Mouse (Mus musculus) embryo, embryonic 11.5 days (tissue): ENCODE measurements around the gene Nav2.

Experiments used
- DNase-seq: peaks from one replicate; pipeline ENCODE4 v3.0.0-alpha.2; 2012; ENCODE audit warnings: low read depth, low spot score

Nav2 gene

DNA sequence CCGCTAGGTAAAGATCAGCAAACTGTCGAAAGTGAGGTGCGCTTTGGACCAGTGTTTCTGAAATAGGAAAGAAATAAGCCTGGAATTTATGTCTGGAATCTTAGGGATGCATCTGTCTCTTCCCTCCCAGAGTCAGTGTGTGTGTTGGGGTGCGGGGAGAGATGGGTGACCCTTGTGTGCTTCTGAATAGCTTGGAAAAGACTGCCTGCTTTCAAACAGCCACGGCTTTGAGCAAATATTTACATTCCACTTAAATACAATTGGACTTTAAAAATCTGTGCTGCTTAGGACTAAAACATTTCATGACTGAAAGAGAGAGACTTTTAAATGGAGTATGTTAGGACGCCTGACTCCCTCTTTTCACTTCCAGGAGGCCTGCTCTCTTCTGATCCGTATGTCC, 528.0 kb downstream of the Nav2 start:
- DNase-seq = no peak

DNA sequence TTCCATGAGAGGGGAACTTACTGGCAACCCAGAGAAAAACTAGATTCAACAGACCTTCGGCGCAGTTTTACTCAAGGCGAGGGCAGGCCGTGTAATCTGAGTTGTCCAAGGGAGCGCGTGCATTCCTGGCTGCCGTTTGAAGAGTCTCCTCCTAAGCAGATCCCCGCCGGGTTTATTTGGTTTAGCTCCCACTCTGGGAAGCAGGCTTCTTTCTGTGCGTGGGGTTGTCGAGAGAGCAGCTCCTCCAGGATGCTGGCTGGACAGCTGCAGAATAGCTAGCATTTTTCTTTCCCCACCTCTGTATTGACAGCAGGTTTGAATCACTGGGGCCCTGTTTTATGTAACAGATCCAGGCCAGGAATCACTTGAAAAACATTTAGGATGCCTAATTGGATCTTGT, 529.4 kb downstream of the Nav2 start:
- no peak for DNase-seq

DNA sequence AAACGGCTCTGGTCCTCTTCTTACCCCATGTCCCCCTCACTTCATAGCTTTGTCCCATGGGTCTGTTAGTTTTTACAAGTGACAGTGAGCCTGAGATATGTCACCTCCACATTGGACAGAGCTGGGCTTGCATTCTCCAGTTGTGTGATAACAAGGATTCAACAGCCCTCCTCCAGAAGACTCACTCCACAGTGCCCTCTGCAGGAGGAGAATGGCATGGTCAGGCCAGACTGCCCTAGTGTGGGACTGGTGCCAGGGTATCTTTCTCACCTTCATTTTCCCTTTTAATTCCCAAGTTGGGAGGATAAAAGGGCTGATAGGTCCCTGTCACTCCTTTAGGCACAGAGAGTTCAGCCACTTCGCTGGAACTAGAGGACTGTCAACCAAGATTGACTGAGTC, 530.6 kb downstream of the Nav2 start:
- DNase-seq = no peak

DNA sequence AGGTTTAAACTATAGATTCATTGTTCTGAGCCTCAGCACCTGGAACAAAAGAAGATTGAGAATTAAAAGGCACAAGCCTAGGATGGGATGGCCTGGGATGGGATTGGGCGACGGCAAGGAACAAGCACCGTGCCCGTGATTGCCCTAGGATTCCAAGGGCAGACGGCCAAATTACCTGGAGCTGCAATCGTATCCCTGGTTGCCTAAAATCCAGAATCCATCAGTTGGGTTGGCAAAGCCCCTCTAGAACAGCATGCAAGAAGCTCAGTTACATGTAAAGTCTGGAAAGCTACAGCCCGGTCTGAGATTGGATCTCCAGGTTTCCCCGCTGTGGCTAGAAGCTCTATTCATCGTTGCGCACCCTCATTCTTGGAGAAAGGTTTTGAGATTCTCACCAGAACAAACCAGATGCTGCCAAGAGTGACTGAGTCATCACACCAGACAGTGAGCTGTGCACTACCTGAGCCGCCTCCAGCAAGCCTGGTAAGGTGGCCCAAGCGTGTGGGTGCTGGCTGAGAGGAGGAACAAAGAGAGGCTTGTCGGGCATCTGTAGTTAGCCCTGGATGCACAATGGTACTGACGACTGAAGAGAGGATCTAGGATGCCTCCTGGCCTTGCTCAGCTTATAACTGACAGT, 531.9 kb downstream of the Nav2 start:
- no peak for DNase-seq

DNA sequence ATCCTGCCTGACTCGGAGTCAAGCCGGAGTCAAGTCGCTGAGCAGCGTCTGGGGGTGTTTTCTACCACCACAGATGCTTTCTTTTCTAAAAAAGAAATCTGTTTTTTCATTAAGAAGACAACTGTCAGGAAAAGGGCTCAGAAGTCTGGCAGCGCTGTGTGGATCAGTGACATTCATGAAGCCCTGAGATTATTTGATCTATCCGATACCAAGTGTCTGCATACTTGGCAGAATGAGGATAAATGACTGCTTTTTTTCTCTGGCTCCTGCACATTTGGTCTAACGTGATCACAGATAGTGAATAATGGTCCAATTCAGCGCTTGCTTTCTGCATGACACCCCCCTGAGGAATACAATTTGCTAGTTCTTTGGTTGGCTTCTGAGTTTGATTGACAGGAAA, 533.7 kb downstream of the Nav2 start:
- no peak for DNase-seq

DNA sequence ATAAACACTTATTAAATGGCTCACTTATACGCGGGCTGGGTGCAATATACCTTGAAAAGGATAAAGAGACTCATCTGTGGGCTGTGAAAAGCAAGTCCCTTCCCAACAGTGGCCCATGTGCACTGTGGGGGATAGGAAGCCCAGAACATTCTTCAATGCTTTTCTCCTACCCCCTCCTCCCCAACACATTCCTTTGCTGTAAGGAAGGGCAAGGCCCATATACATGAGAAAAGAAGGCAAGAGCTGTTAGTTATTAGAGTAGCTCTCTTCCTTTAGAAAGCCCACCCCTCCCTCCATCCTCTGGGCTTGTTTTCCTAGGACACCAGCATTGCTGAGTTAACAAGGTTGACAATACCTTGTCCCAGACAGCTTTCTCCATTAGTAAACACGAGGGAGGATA, 540.1 kb downstream of the Nav2 start:
- DNase-seq = no peak

DNA sequence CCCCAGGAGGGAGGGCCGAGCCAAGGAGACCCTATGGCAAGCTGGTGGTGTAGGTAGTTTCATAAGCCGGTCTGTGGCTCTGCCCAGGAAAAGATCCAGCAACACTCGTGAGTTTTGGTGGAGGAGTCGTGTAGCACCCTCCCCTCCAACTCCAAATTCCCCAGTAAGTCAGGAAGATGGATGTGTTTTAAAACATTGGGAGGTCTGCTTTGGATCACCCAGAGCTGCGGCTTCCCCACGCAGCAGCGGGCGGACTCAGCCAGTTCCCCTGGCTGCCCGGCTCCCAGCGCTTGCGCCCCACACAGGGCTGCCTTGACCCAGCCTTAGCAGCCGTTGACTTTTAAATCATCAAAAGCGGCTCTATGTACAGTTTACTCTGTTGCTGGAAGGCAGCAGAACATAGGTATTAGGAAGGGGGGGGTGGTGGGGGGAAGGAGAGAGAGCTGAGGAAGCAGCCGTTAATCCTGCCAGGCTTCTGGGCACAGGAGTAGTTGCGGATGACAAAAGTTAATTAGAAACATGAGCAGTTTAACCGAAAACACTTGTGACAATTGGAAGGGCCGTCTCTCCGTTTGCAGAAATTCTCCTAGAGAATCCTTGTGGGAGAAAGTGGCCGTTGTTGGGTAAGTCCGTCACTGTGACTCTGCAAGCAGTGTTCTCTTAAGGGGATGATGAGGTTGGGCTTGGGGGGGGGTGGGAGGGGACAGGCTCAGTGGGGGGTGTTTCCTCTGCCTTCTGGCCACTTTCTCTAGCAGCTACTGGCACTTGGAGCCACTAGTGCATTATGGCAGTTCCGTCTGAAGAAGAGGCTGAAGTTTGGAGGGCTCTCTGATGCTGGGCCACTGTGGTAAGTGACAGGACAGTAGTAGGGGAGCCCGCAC, 542.0 kb downstream of the Nav2 start:
- DNase-seq = no peak

DNA sequence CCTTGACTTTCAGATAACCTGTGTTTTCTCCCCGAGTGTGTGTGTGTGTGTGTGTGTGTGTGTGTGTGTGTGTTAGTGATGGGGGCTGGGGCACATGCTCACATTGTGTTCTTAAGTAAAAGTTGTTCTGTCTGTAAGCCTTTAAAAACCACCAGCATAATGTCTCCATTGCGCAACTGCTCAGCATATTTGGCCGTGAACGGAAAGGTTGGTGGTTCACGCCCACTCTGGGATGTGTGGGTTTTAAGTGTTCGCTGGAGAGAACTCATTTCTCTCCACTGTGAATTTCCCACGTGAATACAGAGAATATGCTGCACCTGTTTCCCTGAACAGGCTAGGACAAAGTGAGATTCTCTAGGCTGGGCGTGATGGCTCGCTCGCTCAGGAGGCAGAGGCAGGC, 542.7 kb downstream of the Nav2 start:
- no peak for DNase-seq

DNA sequence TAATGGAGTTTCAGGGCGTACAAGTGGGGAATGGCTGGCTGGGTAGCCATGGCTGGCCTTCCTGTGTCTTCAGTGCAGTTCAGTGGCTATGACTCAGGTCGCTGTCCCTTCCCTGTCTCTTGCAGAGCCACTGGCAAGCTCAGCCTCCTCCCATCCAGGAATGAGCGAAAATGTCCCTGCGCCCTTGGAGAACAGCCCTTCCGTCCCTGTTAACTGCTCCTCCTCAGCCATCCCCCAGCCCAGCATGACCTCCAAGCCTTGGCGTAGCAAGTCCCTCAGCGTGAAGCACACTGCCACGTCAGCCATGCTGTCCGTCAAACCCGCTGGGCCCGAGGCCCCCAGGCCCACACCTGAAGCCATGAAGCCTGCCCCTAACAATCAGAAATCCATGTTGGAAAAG, 543.8 kb downstream of the Nav2 start:
- DNase-seq = no peak

DNA sequence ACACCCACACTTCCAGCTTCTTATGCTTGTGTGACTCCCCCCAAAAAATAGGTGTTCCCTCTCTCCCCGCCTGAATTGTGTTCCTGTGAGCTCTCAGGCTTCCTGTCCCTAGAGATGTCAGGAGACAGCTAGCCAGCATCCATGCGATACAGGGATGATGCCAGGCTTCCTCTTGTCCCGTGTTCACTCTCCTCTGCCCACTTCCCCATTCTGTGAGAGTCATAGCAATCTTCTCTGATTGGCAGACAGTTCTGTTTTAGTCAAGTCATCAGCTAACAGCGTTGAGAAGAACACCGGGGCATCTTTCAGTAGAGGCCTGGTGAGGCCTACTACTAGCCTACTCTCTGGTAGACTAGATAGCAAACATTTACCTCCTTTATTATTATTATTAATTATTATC, 546.1 kb downstream of the Nav2 start:
- no peak for DNase-seq

DNA sequence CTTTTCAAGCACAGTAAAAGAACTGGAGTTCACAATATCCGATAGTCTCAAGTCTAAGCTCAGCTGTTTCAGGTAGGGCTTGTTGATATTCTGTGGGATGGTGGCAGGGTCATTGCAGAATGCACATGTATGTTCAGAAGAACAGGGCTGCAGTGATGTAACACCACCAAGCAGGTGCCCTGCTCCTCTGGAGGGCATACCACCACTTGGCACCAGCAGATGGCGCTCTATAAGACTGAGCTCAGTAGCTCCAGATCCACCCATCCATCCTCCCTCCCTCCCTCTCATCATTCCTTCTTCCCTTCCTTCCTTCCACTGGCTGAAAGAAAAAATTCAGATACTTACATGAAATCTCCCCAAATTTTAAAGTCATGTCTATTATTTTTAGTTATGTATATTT, 547.6 kb downstream of the Nav2 start:
- no peak for DNase-seq

DNA sequence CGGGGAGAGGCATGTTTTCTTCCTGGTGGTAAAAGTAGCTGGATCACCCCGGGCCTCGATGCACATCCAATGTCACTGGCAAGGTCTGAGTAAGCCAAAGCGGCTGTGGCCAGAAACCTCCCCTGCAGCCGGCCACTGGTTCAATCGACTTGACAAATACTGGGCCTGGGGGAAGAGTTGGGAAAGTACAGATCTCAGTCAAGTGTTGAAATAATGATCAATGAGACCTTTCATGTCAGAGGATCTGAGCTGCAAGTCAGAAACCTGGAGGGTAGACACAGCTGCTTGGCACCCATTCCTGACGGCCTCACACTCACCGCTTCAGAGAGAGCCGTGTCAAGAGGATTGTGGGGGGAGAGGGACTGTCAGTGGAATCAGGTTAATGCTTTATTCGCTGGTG, 548.9 kb downstream of the Nav2 start:
- no peak for DNase-seq

DNA sequence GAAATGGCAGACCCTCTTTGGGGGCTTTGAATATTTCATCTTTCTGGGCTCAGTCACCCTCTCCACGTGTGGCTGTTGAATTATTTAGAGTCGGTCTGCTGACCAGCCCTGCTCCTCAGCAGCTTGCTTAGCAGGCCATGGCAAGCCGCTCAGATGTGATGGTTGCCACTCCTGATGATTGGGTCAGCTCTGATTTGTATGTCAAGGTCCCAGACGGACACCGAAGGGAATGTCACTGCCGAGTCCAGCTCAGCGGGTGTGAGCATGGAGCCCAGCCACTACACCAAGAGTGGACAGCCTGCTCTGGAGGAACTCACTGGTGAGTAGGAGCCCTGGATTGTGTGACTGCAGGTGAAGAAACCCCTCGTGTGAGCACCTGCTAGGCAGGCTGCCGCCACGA, 549.4 kb downstream of the Nav2 start:
- no peak for DNase-seq

DNA sequence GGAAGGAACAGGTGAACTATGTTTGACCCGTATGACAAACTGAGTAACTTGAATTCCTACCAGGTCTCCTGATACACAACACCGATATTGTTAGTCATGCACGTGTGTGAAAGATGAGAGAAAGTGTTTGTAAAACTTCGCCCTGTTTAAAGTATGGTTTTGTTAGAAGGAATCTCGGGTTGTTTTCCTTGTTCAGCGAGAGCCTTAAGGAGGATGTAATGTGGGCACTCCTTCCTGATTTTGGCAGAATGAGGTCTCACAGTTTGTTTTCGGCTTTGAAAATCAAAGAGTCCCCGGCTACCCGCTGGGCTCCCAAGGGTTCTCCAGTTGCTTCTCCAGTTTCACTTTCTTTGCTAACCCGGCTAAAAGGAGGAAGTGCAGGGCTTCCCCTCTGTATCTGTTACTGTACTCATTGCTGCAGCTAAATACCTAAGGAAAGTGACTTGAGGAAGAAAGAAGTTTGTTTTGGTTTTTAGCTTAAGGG, 553.9 kb downstream of the Nav2 start:
- DNase-seq = no peak

DNA sequence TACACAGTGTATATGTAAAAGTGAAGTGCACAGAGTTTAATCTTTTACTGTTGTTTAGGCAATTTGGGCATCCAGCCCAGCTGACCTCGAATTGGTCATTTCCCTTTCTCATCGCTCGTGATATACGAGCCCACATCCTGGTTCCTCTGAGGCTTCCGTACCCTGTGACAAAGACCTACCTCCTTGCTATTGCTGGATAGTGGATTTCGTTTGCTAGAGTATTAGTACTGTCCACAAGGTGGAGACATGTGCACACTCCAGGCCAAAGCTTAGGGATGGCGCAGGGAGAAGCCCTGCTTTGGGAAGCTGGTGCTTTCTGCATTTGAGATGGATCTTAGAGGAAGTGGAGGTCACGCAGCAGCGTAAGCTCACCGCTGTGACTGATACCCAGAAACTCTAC, 559.3 kb downstream of the Nav2 start:
- no peak for DNase-seq

DNA sequence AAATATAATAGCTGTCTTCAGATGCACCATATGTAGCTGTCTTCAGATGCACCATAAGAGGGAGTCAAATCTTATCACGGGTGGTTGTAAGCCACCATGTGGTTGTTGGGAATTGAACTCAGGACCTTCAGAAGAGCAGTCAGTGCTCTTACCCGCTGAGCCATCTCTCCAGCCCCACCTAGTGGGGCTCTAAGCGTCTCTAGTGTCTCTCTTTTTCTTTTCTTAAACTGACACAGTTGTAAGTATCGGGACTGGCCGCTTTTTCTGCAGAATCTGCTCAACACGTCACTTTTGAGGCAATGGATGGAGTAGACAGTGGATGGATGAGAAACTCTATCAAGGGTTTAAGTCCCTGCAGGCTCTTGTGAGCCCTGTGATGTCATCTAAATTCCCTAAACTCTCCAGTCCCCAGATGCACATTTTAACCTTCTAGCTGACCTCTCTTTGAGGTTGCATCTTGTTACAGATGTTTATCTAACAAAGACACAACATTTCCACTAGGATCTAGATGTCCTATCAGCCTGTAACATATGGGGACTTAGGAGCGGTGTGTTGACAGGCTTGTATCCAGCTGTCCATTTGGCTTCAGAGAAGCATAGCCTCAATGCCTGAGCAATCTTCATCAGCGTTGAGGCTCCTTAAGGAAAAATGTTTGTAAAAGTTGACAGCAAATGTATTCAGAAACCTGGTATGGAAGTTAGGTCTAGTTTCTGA, 560.1 kb downstream of the Nav2 start:
- DNase-seq = no peak

DNA sequence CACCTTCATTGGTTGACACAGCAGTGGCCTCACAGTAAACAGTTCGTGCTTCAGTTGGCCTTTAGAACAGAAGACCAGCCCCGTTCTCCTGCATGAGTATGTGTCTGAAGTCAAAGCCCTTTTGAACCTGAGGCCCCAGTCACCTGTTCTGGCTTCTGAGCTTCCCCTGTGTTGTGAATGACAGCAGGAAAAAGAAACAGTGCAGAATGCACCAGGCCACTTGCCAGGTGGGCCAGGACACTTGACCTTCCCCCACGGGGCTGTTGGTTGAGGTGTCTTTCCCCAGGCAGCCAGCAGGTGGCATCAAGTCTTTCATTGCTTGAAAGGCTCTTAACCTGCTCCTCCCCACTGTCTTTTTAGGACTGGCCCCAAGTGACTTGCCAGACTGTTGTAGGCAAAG, 562.8 kb downstream of the Nav2 start:
- DNase-seq = no peak

DNA sequence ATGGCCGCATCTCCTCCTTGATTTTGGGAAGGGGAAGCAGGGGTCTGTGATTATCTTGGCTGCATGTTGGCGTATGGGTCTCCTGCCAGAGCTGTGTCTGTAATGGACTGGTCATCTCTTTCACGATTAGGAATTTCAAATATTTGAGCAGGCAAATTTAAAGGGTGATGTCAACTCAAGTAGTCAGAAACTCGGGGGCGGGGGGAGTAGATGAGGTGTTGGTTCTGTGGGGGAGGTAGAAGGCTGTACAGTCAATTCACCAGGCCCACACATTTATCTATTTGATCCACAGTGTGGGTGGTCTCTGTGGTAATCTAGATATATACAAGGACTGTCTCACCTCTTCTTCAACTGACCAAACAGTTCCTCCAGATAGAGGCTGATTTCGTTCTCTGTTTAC, 566.8 kb downstream of the Nav2 start:
- no peak for DNase-seq

DNA sequence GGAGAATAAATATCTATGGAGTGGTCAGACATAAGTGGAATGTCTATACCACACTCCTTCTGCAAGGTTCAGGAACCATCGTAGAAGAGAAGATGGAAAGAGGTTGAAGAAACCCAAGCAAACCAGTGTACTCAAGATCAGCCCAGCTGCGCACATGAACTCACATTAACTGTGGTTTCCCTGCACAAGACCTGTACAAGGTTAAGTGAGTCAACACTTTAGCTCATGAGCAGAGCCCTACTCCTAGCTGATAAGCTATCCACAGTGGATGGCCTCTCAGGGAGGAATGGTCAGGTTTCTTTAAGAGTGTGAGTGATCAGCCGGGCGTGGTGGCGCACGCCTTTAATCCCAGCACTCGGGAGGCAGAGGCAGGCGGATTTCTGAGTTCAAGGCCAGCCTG, 567.6 kb downstream of the Nav2 start:
- no peak for DNase-seq

DNA sequence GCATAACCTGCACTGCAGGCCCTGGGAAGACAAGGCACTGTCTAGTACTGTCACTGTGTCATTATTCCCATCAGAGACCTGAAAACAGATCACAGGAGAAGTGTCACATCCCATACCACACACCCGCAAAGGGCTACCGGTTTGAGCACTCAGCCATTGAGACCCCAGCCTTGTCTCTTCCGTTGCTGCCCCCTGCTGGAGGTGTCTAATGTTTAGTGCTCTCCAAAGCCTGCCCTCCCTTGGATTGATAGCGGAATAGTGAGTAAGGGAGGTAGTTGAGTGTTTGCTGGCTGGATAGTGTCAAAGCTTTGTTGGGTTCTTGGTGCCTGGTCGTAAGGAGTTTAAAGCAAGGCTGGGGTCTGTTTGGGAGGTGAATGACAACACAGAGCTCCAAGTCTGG, 568.1 kb downstream of the Nav2 start:
- no peak for DNase-seq

DNA sequence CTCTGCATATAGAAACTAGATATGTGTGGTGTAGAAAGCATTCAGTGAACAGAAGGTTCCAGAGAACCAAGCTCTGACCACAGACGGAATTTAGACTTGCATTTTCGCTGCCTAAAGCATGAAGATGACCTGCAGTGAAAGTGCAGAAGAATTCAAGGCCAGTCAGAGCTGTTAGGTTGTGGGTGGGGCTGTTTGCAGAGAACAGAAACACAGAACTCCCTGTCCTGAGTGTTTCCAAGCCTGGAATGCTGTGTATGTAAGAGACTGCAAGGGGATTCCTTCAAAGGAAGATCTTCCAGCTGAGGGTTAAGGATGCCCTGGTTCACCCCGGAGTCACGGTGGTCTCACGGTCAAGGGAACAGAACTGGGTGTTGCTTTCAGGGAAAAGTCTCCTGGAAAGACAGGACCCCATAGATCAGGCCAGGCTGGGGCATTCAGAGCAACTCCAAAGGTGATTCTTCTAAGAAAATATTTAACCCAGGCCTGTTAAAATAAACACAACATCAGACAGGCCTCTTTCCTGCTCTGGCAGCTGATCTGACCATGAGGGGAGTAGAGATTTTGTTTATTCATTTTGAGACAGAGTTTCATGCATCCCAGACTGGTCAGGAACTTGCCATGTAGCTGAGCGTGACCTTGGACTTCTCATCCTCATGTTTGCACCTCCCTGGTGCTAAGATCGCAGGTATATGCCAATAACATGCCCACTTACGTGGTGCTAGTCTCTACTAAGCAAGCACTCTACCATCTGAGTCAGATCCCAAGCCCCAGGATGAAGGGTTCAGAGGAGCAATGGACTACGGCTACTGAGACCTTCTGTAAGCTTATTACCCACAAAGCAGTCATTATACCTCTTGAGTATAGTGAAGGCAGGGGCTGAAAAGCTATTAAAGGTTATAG, 568.8 kb downstream of the Nav2 start:
- DNase-seq = no peak

DNA sequence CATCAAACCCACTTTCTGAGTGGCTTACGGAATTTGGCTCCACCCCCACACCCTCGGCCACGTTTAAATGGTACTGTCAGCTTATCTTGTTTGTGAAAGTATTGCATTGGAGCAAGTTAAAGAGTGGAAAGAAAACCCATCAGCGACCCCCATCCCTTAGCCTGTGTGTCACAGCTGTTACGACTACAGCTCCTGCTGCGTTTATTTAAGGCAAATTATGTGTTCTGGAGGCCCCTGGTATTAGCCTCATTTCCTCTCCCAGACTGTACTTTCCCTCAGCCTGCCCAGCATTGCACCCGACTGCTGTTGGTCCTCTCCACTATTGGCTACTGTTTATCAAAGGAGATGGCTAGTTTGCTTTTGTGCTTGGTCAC, 569.4 kb downstream of the Nav2 start:
- no peak for DNase-seq
